Mouse (Mus musculus): ENCODE results near the gene Primpol.

DNA sequence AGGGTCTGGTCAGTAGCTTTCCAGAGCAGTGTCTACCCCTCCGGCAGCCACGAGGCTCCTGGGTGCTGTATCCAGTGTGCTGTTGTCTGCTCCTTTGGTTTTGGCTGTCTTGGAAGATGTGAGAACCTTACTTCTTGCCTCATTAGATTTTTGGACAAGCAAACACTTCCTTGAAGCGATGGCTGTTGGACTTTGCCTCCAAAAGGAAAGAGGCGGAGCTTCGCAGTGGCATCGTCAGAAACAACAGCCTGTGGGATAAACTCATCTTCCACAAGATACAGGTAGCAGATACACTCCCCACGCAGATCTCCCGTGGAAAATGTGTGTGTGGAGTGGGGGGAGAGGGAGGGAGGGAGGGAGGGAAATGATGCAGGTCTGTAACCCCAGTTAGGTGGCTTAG is 90.9 kb downstream of the Primpol start:
- TF ChIP-seq CTCF (IDR thresholded peaks at IDR 0.05; ENCODE audit: borderline replicate concordance, insufficient read depth, low read depth, low read length) (no peak), POLR2A (IDR thresholded peaks at IDR 0.05; ENCODE audit: borderline replicate concordance, insufficient read depth, low read length) (no peak)

Data from cerebellum, adult 2 months (tissue).